Mouse (Mus musculus): ENCODE measurements around the gene Gm20388. TPM values are rescaled to one million over a fixed set of nuclear protein-coding genes. Genes with fewer than 3 reads are reported as not detected.

The Gm20388 gene
- total RNA-seq, 2 experiments from 2014 or later: 2.4 to 2.6 TPM

DNA sequence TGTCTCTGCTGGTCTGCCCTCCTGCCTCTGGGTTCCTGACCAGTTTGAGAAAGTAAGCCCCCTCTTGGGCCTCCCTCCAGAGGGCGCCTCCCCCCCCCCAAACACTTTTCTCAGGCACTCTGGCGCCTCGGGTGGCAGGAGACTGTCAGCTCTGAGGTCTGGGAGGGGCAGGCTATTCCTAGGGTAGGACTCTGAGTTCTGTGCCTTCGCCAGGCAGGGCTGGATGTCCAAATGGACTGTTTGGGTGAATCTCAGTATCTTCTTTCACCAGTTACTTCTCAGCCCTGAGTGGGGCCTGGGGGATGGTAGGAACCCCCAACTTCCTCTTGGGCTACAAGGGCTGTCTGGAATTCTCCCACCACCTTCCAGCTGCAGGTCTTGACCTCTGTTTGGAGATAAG lies 300.7 kb downstream of the Gm20388 start:
- no peak for DNase-seq (ENCODE audit: extremely low spot score in 1 of 2, low spot score in 2 of 2)
- intact Hi-C loops (cut with DNase I): no loop called here
- no peak overlapping the region for H3K4me3 ChIP-seq
- peak; percentile 12 for TF ChIP-seq CTCF (IDR thresholded peaks at IDR 0.05)
- no peak overlapping the region for H3K27ac ChIP-seq

DNA sequence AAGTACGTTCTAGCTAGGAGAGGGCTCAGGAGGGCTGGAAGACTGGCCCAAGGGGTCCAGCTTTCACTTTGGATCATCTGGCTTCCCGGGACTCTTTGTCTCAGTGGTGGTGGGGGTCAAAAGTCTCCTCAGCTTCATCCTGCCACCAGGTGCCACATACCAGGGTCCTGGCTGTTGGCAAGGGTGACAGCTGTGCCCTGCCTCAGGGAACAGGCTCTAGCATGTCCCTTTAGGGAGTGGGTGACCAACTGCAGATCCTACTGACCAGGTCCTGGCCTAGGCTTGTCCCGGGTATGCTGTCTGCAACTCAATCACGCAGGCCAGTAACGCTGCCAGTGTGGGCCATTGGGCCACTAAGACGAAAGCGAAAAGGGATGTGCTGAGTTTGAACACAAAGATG lies 302.0 kb downstream of the Gm20388 start:
- no peak for TF ChIP-seq CTCF (IDR thresholded peaks at IDR 0.05)
- Histone ChIP-seq H3K27ac (no peak overlapping the region), H3K4me3 (no peak overlapping the region)
- intact Hi-C loops (cut with DNase I): no loop called here
- no peak for DNase-seq (ENCODE audit: extremely low spot score in 1 of 2, low spot score in 2 of 2)

DNA sequence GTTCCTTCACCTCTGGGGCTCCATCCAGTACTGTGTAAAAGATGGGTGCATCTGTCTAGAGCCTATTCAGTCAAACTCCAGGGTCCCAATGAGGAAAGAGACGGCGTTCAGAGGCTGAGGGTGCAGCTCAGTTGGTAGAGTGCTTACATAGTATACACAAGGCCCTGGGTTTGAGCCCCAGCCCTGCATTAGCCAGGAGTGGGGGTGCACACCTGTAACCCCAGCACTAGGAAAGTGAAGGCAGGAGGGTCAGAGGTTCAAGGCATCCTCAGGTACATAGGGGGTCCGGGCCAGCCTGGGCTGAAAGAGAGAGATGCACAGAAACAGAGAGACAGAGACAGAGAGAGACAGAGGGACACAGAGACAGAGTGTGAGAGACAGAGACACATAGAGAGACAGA lies 302.6 kb downstream of the Gm20388 start:
- intact Hi-C loops (cut with DNase I): no loop called here
- DNase-seq (ENCODE audit: extremely low spot score in 1 of 2, low spot score in 2 of 2): no peak
- no peak for TF ChIP-seq CTCF (IDR thresholded peaks at IDR 0.05)

DNA sequence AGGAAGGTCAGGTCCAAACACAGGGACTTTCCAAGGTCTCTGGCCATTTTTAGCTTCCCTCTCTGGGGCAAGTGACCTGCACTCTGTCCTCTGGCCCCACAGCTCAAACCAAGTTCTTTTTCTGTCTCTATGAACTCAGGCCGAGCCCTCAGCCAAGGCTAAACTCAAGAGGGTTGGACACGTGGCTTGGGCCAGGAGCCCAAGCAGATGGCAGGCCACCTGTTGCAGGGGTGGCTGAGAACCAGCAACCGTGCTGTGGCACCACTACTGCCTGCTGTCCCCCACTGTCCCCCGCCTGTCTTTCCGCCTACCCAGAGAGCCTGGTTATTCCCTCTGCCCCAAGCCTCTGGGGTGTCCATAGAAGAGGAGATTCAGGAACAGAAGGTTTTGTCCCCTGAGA lies 303.3 kb downstream of the Gm20388 start:
- H3K4me3 ChIP-seq: no peak overlapping the region
- DNase-seq (ENCODE audit: extremely low spot score in 1 of 2, low spot score in 2 of 2): no peak
- no peak overlapping the region for H3K27ac ChIP-seq
- intact Hi-C loops (cut with DNase I): no loop called here
- TF ChIP-seq CTCF (IDR thresholded peaks at IDR 0.05): no peak

More for the DNA sequence above, 302.6 kb downstream of the Gm20388 start:
- Histone ChIP-seq H3K4me3 (no peak overlapping the region), H3K27ac (no peak overlapping the region)

DNA sequence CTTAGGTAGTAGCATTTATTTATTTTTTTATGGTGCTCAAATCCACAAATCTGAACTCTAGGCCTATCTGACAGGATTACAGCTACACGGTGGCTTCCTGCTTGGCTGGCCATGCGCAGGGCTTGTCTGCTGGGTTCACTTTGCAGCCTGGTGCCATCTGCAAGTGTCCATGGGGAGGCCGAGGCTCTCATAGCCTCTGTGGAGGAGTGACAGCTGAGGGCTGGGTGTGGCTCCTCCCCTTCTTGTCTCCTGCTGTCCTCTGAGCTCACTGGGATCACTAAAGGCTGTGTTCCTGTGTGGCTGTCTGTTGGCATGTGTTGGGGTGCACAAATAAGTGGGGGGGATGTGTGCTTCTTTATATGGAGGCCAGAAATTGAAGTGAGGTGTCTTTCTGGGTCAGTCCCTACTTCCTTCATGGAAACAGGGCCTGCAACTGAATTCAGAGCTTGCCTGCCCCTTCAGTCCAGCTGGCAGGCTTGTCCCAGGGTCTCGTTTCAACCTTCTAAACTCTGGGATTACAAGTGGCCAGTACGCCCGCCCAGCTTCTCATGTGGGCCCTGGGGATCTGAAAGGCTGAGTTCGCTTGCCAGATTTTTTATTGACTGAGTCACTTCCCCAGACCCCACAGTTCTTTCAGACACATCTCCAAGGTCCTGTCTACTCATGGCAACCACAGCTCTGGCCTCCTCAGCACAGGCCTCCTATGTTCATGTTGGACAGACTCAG lies 304.9 kb downstream of the Gm20388 start:
- Histone ChIP-seq H3K4me3 (no peak overlapping the region), H3K27ac (no peak overlapping the region)
- intact Hi-C loops (cut with DNase I): no loop called here
- no peak for DNase-seq (ENCODE audit: extremely low spot score in 1 of 2, low spot score in 2 of 2)
- no peak for TF ChIP-seq CTCF (IDR thresholded peaks at IDR 0.05)

DNA sequence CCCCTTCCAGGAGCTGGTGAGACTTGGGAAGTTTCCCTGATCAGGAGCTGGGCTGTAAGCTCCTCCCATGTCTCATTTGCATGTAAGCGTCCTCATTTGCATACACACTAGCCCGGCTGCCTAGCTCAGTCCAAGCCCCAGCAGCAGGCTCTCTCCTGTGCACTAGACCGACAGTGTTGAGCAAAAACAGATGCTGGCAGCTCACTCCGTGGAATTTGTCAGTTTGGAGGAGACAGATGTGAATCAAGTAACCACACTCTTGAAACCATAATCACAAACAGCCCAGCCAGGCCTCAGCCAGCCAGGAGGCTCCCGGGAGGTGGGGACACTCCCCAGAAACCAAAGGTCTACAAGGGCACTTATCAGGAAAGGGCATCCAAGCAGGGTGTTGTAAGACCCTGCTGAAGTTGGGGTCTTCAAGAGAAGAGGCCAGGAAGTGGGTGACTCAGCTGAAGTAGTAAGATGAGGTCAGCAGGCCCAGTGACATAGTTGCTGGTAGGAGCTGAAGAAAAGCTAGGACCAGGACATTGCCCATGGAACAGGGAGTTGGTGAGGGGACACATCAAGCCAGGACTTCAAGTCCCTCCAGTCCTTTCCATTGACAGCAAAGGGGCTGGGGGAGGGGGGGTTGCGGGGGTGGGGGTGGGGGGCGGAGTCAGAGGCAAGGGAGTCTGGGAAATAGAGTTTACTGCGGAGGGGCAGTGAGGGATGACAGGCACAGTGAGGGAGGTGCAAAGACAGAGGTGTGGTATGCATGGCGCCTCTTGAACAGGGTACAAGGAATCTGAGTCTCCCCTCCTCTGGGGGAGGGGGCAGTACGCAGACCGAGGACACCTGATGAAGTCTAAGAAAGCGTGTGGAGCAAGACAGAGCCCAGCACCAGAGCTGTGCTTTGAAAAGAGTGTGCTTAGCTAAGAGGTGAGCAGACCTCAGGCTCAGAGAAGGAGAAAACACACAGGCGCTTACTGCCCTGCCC lies 306.5 kb downstream of the Gm20388 start:
- intact Hi-C loops (cut with DNase I): no loop called here
- Histone ChIP-seq H3K4me3 (no peak overlapping the region), H3K27ac (no peak overlapping the region)
- no peak for TF ChIP-seq CTCF (IDR thresholded peaks at IDR 0.05)
- DNase-seq (ENCODE audit: extremely low spot score in 1 of 2, low spot score in 2 of 2): no peak

DNA sequence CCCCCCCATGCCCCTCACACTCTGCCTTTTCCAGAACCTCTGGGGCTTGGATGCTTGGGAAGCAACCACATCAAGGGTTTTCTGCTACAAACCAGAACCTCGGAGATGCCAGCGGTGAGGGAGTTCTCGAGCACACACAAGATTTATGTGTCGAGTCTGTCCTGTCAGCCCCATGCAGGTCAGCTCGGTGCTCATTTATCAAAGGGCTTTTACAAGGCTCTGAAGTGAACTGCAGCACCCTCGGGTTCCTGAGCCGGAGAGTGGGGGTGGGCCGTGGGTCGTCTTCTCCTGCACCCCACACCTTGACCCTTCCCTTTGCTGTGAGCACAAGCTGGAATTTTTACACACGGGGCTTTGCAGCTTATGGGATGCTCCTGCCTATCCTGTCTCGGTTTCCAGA lies 311.9 kb downstream of the Gm20388 start:
- DNase-seq (ENCODE audit: extremely low spot score in 1 of 2, low spot score in 2 of 2): no peak
- no peak overlapping the region for H3K4me3 ChIP-seq
- intact Hi-C loops (cut with DNase I): no loop called here
- H3K27ac ChIP-seq: no peak overlapping the region
- no peak for TF ChIP-seq CTCF (IDR thresholded peaks at IDR 0.05)

DNA sequence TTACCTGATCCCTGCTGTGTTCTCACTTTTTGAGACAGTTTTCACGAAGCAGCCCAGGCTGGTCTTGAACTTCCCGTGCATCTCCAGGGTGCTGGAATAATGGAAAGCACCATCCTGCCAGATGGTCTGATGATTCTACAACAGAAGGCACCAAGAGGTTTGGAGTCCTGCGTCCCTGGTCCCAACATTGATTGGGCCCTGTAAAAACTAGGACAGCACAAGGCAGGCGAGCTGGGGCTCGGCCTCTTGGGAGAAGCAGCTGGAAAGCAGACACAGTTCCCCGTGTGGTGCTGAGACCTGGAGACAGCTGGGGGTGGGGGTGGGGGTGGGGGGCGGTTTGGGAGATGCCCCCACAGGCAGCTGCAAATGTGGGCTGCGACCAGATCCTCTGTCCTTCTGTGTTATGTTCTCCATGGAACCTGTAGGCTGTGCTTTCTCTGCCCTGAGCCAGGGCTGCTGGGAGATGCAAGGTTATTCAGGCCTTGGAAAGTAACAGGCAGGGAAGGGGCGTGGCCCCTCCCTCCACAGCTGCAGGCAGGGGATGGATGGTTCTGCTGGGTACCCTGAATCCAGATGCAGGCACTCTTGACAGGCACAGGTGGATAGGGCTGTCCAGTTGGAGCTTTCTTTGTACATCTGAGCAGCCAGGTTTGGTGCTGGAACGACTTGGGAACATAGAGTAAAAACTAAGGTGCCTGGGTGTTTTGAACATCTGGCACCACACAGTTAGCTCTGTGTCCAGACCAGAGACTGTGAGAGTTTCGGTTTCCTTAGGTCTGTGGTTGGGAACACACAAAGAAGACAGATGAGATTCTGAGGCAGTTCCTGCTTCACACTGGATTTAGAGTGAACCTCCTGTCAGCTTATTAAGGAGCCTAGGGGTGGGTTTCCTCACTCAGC lies 314.1 kb downstream of the Gm20388 start:
- TF ChIP-seq CTCF (IDR thresholded peaks at IDR 0.05): no peak
- intact Hi-C loops (cut with DNase I): loop anchor here (1.0 kb wide), 1 partner anchor 374 kb away; no protein-coding TSS in a partner anchor
- Histone ChIP-seq H3K4me3 (no peak overlapping the region), H3K27ac (peak overlapping the region; percentile 36; the same call in 1 of the 2 replicates)
- DNase-seq (ENCODE audit: extremely low spot score in 1 of 2, low spot score in 2 of 2): no peak

DNA sequence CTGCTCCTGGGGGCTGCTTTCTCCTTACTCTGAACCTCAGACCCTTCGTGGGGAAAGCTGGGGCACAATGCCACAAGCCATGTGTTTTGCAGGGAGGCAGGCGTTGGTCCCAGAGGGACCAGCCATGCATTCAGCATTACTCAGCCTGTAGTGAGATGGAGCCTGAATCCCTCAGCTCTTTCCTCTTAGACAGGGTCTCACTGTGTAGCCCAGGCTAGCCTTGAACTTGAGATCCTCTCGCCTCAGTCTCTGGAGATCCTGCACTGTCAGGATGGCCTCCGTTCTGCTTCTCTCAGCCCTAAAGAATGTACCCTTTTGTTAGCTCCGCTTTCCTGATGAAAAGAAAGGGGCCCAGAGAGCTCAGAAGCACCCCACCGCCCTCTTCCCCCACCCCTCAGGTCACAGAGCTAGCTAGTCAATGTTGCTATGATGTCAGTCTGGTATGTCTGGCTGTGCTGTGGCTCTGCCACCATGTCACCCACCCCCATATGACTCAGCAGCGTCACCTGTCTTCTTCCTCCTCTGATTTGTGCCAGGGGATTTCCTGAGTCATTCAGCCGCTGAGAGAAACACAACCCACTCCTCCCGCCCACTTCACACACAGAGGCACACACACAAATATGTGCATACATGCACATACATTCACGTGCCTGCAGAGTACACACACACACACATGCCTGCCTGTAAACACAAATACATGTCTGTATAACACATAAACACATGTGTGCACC lies 314.9 kb downstream of the Gm20388 start:
- DNase-seq (ENCODE audit: extremely low spot score in 1 of 2, low spot score in 2 of 2): peak; percentile 75 to 81
- Histone ChIP-seq H3K4me3 (no peak overlapping the region), H3K27ac (peak overlapping the region; percentile 36; the same call in 1 of the 2 replicates)
- TF ChIP-seq CTCF (IDR thresholded peaks at IDR 0.05): no peak
- intact Hi-C loops (cut with DNase I): loop anchor here (1.0 to 2.0 kb wide), 2 partner anchors 39 to 373 kb away; no protein-coding TSS in a partner anchor

DNA sequence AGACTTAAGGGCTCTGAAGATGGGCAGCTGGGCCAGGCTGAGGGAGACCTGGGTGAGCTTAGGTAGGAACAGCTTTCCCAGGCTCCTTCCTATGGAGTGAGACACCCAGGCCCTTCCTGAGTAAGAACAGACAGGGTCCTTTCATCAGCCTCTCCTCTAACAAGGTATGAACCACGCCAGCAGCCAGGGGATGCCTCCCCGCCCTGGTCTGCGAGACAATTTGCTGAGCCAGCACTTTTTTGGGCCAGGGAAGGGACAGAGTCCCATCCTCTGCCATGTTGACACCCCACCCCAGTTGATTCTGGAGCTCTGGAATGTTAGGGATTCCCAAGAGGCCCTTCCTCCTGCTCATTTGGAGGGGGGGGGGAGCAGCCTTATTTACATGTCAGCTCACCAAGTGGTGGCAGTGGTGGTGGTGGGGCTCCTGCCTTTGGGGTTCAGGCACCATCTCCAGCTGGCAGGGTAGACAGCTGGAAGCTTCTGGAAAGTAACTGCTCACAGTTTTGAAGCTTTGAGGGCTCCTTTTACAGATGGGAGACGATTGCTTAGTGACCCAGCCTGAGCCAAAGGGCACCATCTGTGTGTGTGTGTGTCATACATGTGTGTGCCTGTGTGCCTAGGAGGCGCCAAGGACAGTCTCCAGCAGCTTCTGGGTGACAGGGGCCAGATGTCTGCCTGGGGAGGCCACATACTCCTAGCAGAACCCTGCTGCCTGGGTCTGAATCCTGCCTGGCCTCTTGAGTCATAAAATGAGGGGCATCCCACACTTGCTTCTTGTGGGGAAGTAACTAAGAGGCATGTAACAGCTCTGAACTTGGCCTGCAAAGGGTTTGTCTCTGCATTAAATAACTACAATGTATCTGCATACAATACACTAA lies 316.3 kb downstream of the Gm20388 start:
- TF ChIP-seq CTCF (IDR thresholded peaks at IDR 0.05): no peak
- DNase-seq (ENCODE audit: extremely low spot score in 1 of 2, low spot score in 2 of 2): no peak
- intact Hi-C loops (cut with DNase I): loop anchor here (2.0 kb wide), 1 partner anchor 38 kb away; no protein-coding TSS in a partner anchor
- Histone ChIP-seq H3K27ac (no peak overlapping the region), H3K4me3 (no peak overlapping the region)
